Comparison of ENCODE assay signal across 8 mouse cellular contexts in genomic region chr6:113697222-113698205, GRCm38 (mm10). TPM values are rescaled to one million over a fixed set of nuclear protein-coding genes. Genes with fewer than 3 reads are reported as not detected.
DNase-seq lines count a peak whose midpoint lies in the region; ATAC-seq and TF ChIP-seq lines count a peak whose summit lies in the region.

No protein-coding gene starts in this region.

- peak overlapping the region; percentile 97 to 98 for H3K4me3 ChIP-seq in ES-E14 (ENCODE audit: insufficient read depth in 1 of 2, low read depth in 1 of 2, low read length in 2 of 2, poor library complexity in 1 of 2, severe bottlenecking in 1 of 2)
- H3K4me3 ChIP-seq in kidney, embryonic 15.5 days (replicated peaks), result peak overlapping the region; percentile 89

- H3K9me3 ChIP-seq in ES-E14 (ENCODE audit: control insufficient read depth, insufficient read depth, low read depth, low read length), result no peaks in the 10 kb centered on the region
- H3K9me3 ChIP-seq in kidney, embryonic 15.5 days (replicated peaks), result no peaks in the 10 kb centered on the region

- in situ Hi-C loops in ES-E14 (cut with MboI; ENCODE audit: low sequenced_read_pairs in 2 of 2, unreplicated experiment in 2 of 2), result no loop called here

- peaks cover 21% of the 10 kb centered on the region for H3K36me3 ChIP-seq in ES-E14 (ENCODE audit: control insufficient read depth, insufficient read depth, low read length, poor library complexity, severe bottlenecking)
- peaks cover 30% of the 10 kb centered on the region for H3K36me3 ChIP-seq in kidney, embryonic 15.5 days

- DNase-seq in A20 (ENCODE audit: low read depth, low spot score) (peak; percentile 59), ES-E14 (ENCODE audit: low read depth, low spot score) (no peak)
- DNase-seq in cerebellum, adult 9-11 months, result peak; percentile 68
- DNase-seq in gastrocnemius, postnatal 4 days (ENCODE audit: low spot score in 2 of 2), result peak; percentile 35 to 44
- peak; percentile 27 to 33 for DNase-seq in spleen, postnatal 14 days (ENCODE audit: low spot score in 2 of 2)
- no peak for DNase-seq in urinary bladder, postnatal 25 days (ENCODE audit: low spot score)

- under 1% methylated on average over 93 of the region's 113 CpGs for WGBS in kidney, embryonic 15.5 days

- ATAC-seq in kidney, embryonic 15.5 days (replicated peaks; ENCODE audit: low FRiP score), result peak; percentile 80; the same call in 1 of the 2 replicates
- peak; percentile 5; the same call in 1 of the 2 replicates for ATAC-seq in megakaryocyte, adult 5-6 weeks (ENCODE audit: poor library complexity, severe bottlenecking)

- H3K4me2 ChIP-seq in kidney, embryonic 15.5 days, result peak overlapping the region; percentile 98

- H3K27me3 ChIP-seq in kidney, embryonic 15.5 days, result no peaks in the 10 kb centered on the region

- peak overlapping the region; percentile 93 for H3K9ac ChIP-seq in ES-E14 (ENCODE audit: insufficient read depth, low read depth, low read length, poor library complexity, severe bottlenecking)
- peak overlapping the region; percentile 87 for H3K9ac ChIP-seq in kidney, embryonic 15.5 days

- H3K4me1 ChIP-seq in ES-E14 (ENCODE audit: control insufficient read depth in 2 of 2, insufficient read depth in 2 of 2, low read length in 2 of 2, poor library complexity in 1 of 2), result peaks cover 4 to 5% of the 10 kb centered on the region in 2 experiments; a peak in 2 of 4 replicates
- peaks cover 46% of the 10 kb centered on the region for H3K4me1 ChIP-seq in kidney, embryonic 15.5 days

- H3K27ac ChIP-seq in ES-E14 (ENCODE audit: insufficient read depth, low read depth, low read length, poor library complexity, severe bottlenecking), result peak overlapping the region; percentile 38
- H3K27ac ChIP-seq in kidney, embryonic 15.5 days, result peak overlapping the region; percentile 93

TF ChIP-seq in ES-E14, 5 proteins besides CTCF, POLR2A, EP300 and RAD21:
- no peak for TF ChIP-seq CHD2 (IDR thresholded peaks at IDR 0.05; ENCODE audit: low read depth, low read length)
- TF ChIP-seq MAFK (IDR thresholded peaks at IDR 0.05; ENCODE audit: insufficient read depth, low read depth, low read length), result no peak
- no peak for TF ChIP-seq ZC3H11A (IDR thresholded peaks at IDR 0.05; ENCODE audit: borderline replicate concordance, low read depth, low read length)
- TF ChIP-seq HCFC1 (IDR thresholded peaks at IDR 0.05; ENCODE audit: borderline replicate concordance, insufficient read depth, low read length), result no peak; the same call in 1 of the 2 replicates
- TF ChIP-seq ZNF384 (IDR thresholded peaks at IDR 0.05; ENCODE audit: low read depth, low read length), result no peak
TF ChIP-seq in ES-E14: peak in this region for 0.

RNA-seq across cellular contexts. Expression of gene Tatdn2, which starts 0.7 kb away (rescaled TPM):
- total RNA-seq in ES-E14 (2012; rRNA removed), result 62.6 and 70.6 TPM in 2 replicates
- 10 to 100 TPM; 39.9 to 45.0 TPM for total RNA-seq in gastrocnemius, postnatal 4 days (2021)
- polyA plus RNA-seq in kidney, embryonic 15.5 days (2015; fragmentation: Nextera tagmentation; extraction: Ambion mirVana), result 0.49 and 0.77 TPM in 2 replicates
- total RNA-seq in megakaryocyte, adult 5-6 weeks (2015), result 22.5 and 23.2 TPM in 2 replicates
- 107 and 126 TPM in 2 replicates for total RNA-seq in megakaryocyte, adult 5-6 weeks (2017)

RNA-seq across cellular contexts. Expression of gene Ghrl, which starts 22.2 kb away (rescaled TPM):
- 1.8 and 2.3 TPM in 2 replicates for total RNA-seq in ES-E14 (2012; rRNA removed)
- total RNA-seq in gastrocnemius, postnatal 4 days (2021), result not detected
- polyA plus RNA-seq in kidney, embryonic 15.5 days (2015; fragmentation: Nextera tagmentation; extraction: Ambion mirVana), result 0.81 and 1.2 TPM in 2 replicates
- total RNA-seq in megakaryocyte, adult 5-6 weeks (2015), result 1.1 and 4.4 TPM in 2 replicates
- 0.26 TPM in 1 of 2 replicates, not detected in the other for total RNA-seq in megakaryocyte, adult 5-6 weeks (2017)

RNA-seq across cellular contexts. Expression of gene Sec13, which starts 43.0 kb away (rescaled TPM):
- 140 and 187 TPM in 2 replicates for total RNA-seq in ES-E14 (2012; rRNA removed)
- 100 to 1,000 TPM; 100 to 119 TPM for total RNA-seq in gastrocnemius, postnatal 4 days (2021)
- polyA plus RNA-seq in kidney, embryonic 15.5 days (2015; fragmentation: Nextera tagmentation; extraction: Ambion mirVana), result 268 and 273 TPM in 2 replicates
- 96.8 and 102 TPM in 2 replicates for total RNA-seq in megakaryocyte, adult 5-6 weeks (2015)
- total RNA-seq in megakaryocyte, adult 5-6 weeks (2017), result 103 and 116 TPM in 2 replicates

RNA-seq across cellular contexts. Expression of gene Irak2, which starts 59.2 kb away (rescaled TPM):
- total RNA-seq in ES-E14 (2012; rRNA removed), result 12.6 and 22.0 TPM in 2 replicates
- 10 to 100 TPM in 1 of 2 experiments, 1 to 10 TPM in 1; 9.5 to 10.7 TPM for total RNA-seq in gastrocnemius, postnatal 4 days (2021)
- polyA plus RNA-seq in kidney, embryonic 15.5 days (2015; fragmentation: Nextera tagmentation; extraction: Ambion mirVana), result 5.2 and 5.3 TPM in 2 replicates
- total RNA-seq in megakaryocyte, adult 5-6 weeks (2015), result 22.5 and 25.3 TPM in 2 replicates
- total RNA-seq in megakaryocyte, adult 5-6 weeks (2017), result 63.1 and 83.2 TPM in 2 replicates

Comparison
In these comparisons a context has a peak if more than half of its experiments do, and no peak if none do; other contexts are left out.
1. DNase-seq: peak in A20 (single experiment), cerebellum, adult 9-11 months (single experiment), gastrocnemius, postnatal 4 days (2 of 2) and spleen, postnatal 14 days (2 of 2); none in ES-E14 (single experiment) and urinary bladder, postnatal 25 days (single experiment).